Mouse (Mus musculus) T-helper 2 cell (primary cell): ENCODE measurements at regions not wholly inside any gene's neighbourhood (a gene's known extent, or its start where the extent isn't known, plus 50 kb on each side); places are given as distances from the start of the nearest gene placed in this dataset.

Source experiments
- in situ Hi-C: fragments of 300-600 bp; cut with MboI, MseI; formaldehyde crosslinking; loops from one replicate; pipeline ENCODE4 v1.15.1; 2025; ENCODE audit warnings: high pct_unique_total_duplicates

DNA sequence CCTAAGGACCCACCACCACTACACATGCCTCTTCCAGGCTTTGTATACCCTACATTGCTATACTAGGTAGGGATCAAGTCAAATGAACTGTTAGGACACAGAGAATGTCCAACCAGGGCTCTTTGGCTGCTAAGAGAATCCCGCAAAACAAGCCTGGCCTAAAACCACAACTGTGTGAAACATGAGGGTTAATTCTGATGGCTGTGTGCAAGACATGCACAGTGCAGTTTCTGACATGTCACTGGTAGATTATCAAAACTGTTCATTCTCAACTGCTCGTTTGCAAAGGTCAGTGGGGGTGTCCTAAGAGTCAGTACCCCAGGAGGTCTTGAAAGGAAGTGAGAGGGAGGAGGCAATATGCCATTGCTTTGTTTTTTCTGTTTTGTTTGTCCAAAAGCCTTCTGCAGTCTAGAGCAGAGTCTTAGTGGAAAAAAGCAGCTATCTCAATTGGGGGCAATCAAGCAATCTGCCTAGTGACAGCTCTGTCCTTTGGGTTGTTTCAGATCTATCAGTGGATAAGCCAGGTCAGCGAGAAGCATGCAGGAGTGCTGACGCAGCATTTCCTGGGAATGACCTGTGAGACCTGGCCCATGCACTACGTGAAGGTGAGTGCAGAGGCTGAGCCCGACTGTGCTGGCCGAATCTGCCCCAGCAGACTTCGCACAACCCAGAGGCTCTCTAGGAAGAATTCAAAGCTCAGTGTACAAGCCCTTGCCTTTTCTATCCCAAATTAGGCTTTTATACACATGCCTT lies 151.3 kb upstream of the 4933402D24Rik start:
- in situ Hi-C loops, result loop anchor here (25.0 kb wide), 1 partner anchor 1892 kb away; no protein-coding TSS in a partner anchor

GRCm38 (mm10) chr1:63918200-63918599 lies 149.1 kb upstream of the 4933402D24Rik start:
- in situ Hi-C loops, result loop anchor here (25.0 kb wide), 1 partner anchor 1894 kb away; no protein-coding TSS in a partner anchor

- in situ Hi-C loops, result loop anchor here (25.0 kb wide), 1 partner anchor 1895 kb away; no protein-coding TSS in a partner anchor
These were observed 148.0 kb upstream of the 4933402D24Rik start for GRCm38 (mm10) chr1:63916907-63917650.

GRCm38 (mm10) chr1:63910765-63911164 lies 141.7 kb upstream of the 4933402D24Rik start:
- in situ Hi-C loops, result loop anchor here (25.0 kb wide), 1 partner anchor 1902 kb away; no protein-coding TSS in a partner anchor

DNA sequence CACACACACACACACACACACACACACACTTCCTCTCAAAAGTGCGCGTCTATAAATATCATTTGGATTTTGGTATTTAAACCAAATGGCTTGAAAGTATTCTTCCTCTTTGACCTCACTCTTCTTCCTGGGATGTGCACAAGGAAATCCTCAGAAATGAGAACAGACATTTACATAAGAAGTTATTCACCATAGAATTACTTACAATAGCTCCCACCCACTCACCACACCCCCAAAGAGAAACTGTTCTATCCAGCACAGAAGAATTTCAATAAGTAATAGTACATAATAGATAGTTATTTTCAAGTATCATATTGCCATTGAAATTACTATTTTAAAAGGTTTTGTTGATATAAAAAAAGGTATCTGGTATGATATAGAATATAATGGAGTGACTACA lies 140.1 kb upstream of the 4933402D24Rik start:
- in situ Hi-C loops, result loop anchor here (25.0 kb wide), 1 partner anchor 1903 kb away; no protein-coding TSS in a partner anchor

DNA sequence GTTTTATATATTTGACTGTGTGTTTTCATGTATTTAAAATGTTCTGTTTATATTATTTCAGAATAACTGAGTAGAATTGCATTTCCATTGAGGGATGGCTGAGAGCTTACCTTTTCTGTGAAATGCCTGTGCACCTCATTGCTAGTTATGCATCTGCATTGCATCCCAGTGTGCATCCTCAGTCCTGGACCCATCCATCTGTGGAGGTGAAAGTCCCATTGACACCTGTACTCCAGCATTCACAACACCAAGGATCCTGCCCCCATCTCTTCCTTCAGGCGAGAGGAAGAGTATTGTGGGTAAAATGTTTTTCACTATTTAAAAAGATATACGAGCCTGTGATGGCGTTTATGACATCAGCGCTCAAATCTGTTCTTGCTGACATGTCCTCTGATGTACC lies 134.6 kb upstream of the 4933402D24Rik start:
- in situ Hi-C loops, result loop anchor here (25.0 kb wide), 1 partner anchor 1909 kb away; no protein-coding TSS in a partner anchor

GRCm38 (mm10) chr1:63903201-63903600 lies 134.1 kb upstream of the 4933402D24Rik start:
- in situ Hi-C loops, result loop anchor here (25.0 kb wide), 1 partner anchor 1909 kb away; no protein-coding TSS in a partner anchor

GRCm38 (mm10) chr1:63902391-63902790 lies 133.3 kb upstream of the 4933402D24Rik start:
- in situ Hi-C loops, result loop anchor here (25.0 kb wide), 1 partner anchor 1910 kb away; no protein-coding TSS in a partner anchor

- in situ Hi-C loops, result loop anchor here (25.0 kb wide), 1 partner anchor 1912 kb away; no protein-coding TSS in a partner anchor
These were observed 130.8 kb upstream of the 4933402D24Rik start for GRCm38 (mm10) chr1:63899631-63900577.

DNA sequence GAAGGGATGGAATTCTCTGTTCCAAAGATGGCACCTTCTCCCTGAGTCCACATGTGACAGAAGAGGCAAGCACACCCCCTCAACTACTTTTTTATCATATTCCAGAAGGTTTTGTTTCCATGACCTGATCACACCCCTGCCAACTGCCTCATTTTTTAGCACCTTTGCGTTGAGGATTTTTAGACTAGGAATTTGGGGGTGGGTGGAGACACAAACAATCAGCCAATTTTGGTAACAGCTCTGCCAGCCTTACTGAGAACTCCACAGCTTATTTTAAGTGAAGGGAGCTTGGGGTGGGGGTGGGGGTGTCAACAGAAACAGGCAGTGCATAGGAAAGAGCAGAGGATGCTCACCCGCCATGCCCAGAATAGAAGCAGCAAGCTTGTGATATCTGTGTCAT lies 129.7 kb upstream of the 4933402D24Rik start:
- in situ Hi-C loops, result no loop called here

GRCm38 (mm10) chr1:63897556-63897955 lies 128.5 kb upstream of the 4933402D24Rik start:
- in situ Hi-C loops, result no loop called here

GRCm38 (mm10) chr1:63879570-63879969 lies 110.5 kb upstream of the 4933402D24Rik start:
- in situ Hi-C loops, result no loop called here

- in situ Hi-C loops, result no loop called here
These were observed 107.7 kb upstream of the 4933402D24Rik start for GRCm38 (mm10) chr1:63876589-63877251.

- in situ Hi-C loops, result no loop called here
These were observed 106.4 kb upstream of the 4933402D24Rik start for GRCm38 (mm10) chr1:63875297-63875962.

GRCm38 (mm10) chr1:63871831-63872230 lies 102.8 kb upstream of the 4933402D24Rik start:
- in situ Hi-C loops, result no loop called here

DNA sequence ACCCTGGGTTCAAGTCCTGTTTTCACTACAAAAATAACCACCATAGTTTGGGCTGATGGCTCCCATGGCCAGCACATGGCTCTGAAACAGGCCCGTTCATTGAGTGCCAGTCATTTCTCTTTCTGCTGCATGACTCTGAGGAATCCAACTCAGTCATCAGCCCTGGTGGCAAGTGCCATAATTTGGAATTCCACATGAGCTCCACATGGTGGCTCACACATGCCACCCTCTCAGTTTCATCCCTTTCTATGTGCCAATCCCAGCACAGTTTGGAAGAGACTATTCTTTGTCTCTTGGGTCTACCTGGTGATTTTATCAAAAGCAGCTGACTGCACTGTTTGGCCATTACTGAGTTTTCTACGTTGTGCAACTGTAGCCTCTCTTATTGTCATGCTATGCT lies 100.3 kb upstream of the 4933402D24Rik start:
- in situ Hi-C loops, result no loop called here

DNA sequence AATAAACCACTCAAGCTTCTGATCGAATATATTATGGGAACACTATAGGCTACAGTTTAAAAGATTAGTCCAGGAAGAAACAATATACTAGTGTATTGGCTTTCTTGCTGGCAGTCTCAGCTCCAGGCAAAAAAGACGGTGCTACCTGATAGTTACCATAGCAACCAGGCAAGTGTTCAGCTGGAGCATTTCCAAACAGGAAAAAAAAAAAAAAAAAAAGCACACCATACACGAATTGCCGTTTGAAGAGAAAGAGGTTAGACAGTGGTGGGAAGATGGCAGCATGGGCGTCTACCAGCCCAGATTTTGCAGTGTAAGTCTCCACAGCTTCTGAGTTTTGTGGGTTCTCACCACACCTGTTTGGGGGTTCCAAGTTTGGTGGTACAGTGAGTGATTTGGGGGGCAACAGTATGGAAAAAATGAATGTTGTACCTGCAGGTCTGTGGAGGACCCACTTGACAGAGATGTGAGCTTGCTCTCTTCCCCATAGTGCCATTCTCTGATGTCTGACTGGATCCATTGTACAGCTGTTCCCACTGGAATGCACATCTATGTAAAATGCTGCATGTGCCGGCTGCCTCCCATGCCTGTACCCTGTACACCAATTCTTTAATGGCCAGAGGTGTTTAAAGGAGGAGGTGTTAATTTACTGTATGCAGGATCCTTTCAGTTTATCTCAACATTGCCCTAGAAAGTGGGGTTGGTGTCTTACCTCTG lies 89.0 kb upstream of the 4933402D24Rik start:
- in situ Hi-C loops, result no loop called here

- in situ Hi-C loops, result no loop called here
These were observed 88.4 kb upstream of the 4933402D24Rik start for GRCm38 (mm10) chr1:63857468-63857867.

DNA sequence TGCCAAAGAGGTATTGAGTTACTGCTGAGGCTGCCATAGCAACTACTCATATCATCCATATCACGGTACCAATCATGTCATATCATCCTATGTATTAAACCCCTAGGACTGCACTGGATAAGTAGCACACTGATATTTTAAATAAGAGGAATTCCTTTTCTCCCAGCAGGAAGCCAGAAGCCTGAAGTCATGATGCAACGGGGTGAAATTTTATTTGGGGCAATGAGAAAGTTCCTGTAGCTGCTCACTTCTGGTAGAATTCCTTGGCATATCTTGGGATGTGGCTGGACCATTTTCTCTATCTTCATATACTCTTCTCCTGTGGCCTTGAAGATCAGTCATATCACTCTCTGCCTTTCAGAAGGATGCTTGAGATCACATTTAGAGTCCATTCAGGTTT lies 87.3 kb upstream of the 4933402D24Rik start:
- in situ Hi-C loops, result no loop called here
